Mouse (Mus musculus) intestine, embryonic 15.5 days (tissue): Measurements from ENCODE around the gene Mrgprh. TPM values are rescaled to one million over a fixed set of nuclear protein-coding genes. Genes with fewer than 3 reads are reported as not detected.
"Not testable (repeated sequence)": the region's sequence is repeated elsewhere in the genome, so short reads cannot be mapped to it uniquely, and the experiment has no call there.

ENCODE experiments used
- ATAC-seq: fragments of 200-750 bp; cut with Nextera tagmentation; 2 replicates; pipeline ENCODE4 v1.8.0; 2017; ENCODE audit warnings: moderate TSS enrichment, moderate library complexity
- H3K27ac ChIP-seq: fragments of 300-500 bp; sonication (generic); 2 replicates; pipeline ENCODE4 v1.5.1; 2015; ENCODE audit warnings: mild to moderate bottlenecking, inconsistent platforms
- H3K27me3 ChIP-seq: fragments of 300-500 bp; sonication (generic); replicated peaks from 2 replicates; pipeline ENCODE4 v1.6.1; 2015; ENCODE audit warnings: inconsistent platforms
- H3K36me3 ChIP-seq: fragments of 300-500 bp; sonication (generic); 2 replicates; pipeline ENCODE4 v1.6.1; 2015; ENCODE audit warnings: inconsistent platforms
- H3K4me1 ChIP-seq: fragments of 300-500 bp; sonication (generic); replicated peaks from 2 replicates; pipeline ENCODE4 v1.6.1; 2015; ENCODE audit warnings: inconsistent platforms
- H3K4me2 ChIP-seq: fragments of 300-500 bp; sonication (generic); replicated peaks from 2 replicates; pipeline ENCODE4 v1.6.1; 2015; ENCODE audit warnings: mild to moderate bottlenecking, inconsistent platforms
- H3K4me3 ChIP-seq: fragments of 300-500 bp; sonication (generic); replicated peaks from 2 replicates; pipeline ENCODE4 v1.5.1; 2015; ENCODE audit warnings: inconsistent platforms
- H3K9ac ChIP-seq: fragments of 300-500 bp; sonication (generic); 2 replicates; pipeline ENCODE4 v1.6.1; 2015; ENCODE audit warnings: inconsistent platforms
- H3K9me3 ChIP-seq: fragments of 300-500 bp; sonication (generic); 2 replicates; pipeline ENCODE4 v1.6.1; 2016; ENCODE audit warnings: inconsistent platforms
- WGBS: fragments of 180-500 bp; shearing (Covaris S2); methylation state at CpG from one replicate; pipeline ENCODE4 v1.1.7; 2015; 5-methylcytosine and 5-hydroxymethylcytosine counted together
- polyA plus RNA-seq: library from polyadenylated mRNA; unstranded; fragments of >200 nt; fragmentation: Nextera tagmentation; extraction: Ambion mirVana; gene quantifications from 2 replicates; pipeline ENCODE4 v1.2.1, GENCODE M21; 2015

The Mrgprh gene
- polyA plus RNA-seq, 1 experiment from 2014 or later: not detected

DNA sequence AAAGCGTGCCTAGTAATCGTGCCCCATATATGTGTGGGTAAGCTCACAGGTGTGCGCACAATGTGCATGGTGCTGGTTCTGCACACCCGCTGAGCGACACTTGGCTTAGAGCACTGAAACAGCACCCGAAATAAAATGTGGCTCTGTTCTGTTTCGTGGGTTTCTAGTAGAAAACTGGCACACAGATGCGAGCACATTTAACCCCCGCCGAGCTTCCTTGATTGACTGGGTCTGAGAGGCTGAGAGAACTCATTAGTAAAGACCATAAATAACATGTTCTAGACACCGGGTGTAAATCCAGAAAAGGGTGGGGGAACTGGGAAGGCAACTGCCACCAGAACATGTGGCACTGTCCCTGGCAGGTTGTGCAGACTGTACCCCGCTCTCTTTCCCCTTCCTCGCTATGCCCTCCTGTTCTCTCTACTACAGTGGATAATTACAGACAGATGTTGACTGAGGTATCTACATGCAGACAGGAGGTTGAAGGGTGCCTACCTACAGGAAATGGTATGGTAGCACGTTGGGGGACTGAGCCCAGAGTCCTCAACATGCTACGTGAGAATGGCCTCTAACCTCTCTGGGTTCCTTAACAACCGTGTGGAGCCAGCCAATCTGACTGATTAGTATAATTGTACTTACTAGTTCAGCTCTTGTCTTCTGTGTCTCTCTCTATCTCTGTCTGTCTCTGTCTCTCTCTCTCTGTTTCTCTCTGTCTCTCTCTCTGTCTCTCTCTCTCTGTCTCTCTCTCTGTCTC, 3.4 kb upstream of the Mrgprh start:
- H3K4me2 ChIP-seq: no peak overlapping the region
- no peak overlapping the region for H3K27ac ChIP-seq
- H3K4me1 ChIP-seq: peaks cover 2% of the 10 kb centered on the region; the same call in 1 of the 2 replicates
- WGBS: 65% methylated on average over 16 of the region's 16 CpGs
- H3K27me3 ChIP-seq: no peaks in the 10 kb centered on the region
- H3K9me3 ChIP-seq: no peaks in the 10 kb centered on the region
- ATAC-seq: no peak
- H3K9ac ChIP-seq: no peak overlapping the region
- H3K36me3 ChIP-seq: no peaks in the 10 kb centered on the region
- no peak overlapping the region for H3K4me3 ChIP-seq

DNA sequence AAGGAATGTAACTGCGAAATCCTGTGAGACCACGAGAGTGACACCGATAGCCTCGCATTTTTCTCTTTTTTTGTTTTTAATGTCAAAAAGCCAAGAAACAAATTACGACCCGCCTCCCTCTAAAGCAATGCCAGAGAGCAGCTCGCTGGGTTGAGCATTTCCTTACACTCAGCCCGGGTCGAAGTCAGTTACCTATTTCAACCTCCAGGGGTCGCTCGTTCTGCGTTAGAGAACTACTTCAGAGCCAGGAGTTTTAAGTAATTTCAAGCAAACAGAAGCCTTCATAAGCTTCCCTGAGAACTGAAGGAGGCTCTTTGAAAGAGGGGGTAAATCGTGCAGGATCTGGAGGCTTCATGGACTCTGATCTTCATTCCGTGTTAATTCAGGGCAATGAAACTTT, 4.3 kb downstream of the Mrgprh start:
- peak; percentile 86 for ATAC-seq
- 2% methylated on average over 14 of the region's 14 CpGs for WGBS
- no peaks in the 10 kb centered on the region for H3K36me3 ChIP-seq
- peak overlapping the region; percentile 50 for H3K4me2 ChIP-seq
- H3K27ac ChIP-seq: no peak overlapping the region
- no peak overlapping the region for H3K4me3 ChIP-seq
- 0 out of 2 replicates have a peak overlapping the region, but pooled peaks have one; percentile 9 for H3K9ac ChIP-seq
- H3K9me3 ChIP-seq: no peaks in the 10 kb centered on the region
- H3K27me3 ChIP-seq: no peaks in the 10 kb centered on the region
- no peaks in the 10 kb centered on the region for H3K4me1 ChIP-seq

DNA sequence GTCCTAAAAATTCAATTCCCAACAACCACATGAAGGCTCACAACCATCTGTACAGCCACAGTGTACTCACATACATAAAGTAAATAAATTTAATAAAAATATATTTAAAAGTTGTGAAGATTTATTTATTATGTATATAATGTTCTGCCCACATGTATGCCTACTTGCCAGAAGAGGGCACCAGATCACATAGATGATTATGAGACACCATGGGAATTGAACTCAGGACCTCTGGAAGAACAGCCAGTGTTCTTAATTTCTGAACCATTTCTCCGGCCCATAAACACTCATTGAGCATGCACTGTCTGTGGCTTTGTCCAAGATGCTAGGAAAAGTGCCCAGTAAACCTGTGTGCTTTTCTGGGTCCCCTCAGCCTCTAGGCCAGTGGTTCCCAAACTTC, 5.4 kb downstream of the Mrgprh start:
- 94% methylated on average over 1 of the region's 1 CpGs for WGBS
- Histone ChIP-seq H3K4me1 (no peaks in the 10 kb centered on the region), H3K9ac (no peak overlapping the region), H3K36me3 (no peaks in the 10 kb centered on the region), H3K27me3 (no peaks in the 10 kb centered on the region), H3K9me3 (no peaks in the 10 kb centered on the region), H3K4me2 (no peak overlapping the region), H3K27ac (no peak overlapping the region), H3K4me3 (no peak overlapping the region)
- no peak for ATAC-seq

DNA sequence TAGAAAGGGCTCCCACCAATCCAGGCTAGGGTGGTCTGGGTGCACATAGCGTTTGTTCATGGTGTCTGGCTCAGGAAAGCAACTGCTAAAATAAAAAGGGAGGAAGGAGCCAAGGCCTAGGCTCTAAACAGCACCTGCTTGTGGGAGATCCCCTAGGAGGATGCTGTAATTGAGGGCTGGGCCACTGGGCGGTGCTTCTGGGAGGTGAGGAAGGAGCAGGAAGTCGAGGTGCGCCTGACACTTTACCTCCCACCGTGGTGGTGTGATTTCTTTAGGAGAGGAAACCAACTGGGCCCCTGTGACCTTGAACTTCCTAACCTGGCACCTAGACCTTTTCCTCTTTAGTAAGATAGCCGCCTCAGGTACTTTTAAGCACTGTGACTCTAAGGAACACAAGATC, 10.8 kb downstream of the Mrgprh start:
- Histone ChIP-seq H3K27me3 (no peaks in the 10 kb centered on the region), H3K36me3 (no peaks in the 10 kb centered on the region), H3K4me3 (no peak overlapping the region), H3K9me3 (no peaks in the 10 kb centered on the region), H3K27ac (no peak overlapping the region), H3K9ac (no peak overlapping the region), H3K4me2 (no peak overlapping the region), H3K4me1 (peaks cover 4% of the 10 kb centered on the region; the same call in 1 of the 2 replicates)
- 43% methylated on average over 6 of the region's 6 CpGs for WGBS
- ATAC-seq: peak; percentile 55; the same call in 1 of the 2 replicates

DNA sequence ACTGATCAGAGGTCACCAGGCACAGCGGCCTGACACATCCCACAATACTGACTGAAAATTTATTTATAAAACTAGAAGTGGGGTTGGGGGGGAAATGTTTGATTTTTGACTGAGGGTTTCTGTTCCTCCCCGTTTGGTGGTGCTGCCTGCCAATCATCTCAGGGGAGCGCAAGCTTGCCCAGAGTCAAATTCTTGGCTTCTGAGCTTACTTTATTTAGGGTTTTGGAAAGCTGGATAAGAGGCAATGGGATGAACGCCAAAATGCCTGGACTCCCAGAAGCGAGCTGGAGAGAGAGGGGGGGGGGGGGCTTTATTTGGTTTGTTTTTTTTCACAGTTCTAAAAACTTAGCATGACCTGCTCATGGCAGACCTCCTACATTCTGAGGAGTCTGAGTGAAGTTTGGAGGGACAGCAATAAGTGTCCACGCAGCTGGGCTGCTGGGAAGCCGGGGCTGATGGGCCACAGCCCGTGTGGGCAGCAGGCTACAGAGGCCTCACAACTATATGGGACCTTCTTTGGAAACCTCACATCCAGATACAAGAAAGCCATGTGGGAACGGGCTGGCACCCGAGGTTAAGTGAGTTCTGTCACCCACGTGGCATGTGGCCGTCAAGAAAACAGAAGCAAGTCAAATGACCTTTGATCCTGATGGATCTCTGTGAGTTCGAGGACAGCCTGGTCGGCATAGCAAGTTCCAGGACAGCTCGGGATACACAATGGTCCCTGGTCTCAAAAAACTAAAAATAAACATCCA, 11.4 kb downstream of the Mrgprh start:
- 0 out of 2 replicates have a peak, but pooled peaks have one; percentile 11 for ATAC-seq
- H3K27ac ChIP-seq: 0 out of 2 replicates have a peak overlapping the region, but pooled peaks have one; percentile 7

DNA sequence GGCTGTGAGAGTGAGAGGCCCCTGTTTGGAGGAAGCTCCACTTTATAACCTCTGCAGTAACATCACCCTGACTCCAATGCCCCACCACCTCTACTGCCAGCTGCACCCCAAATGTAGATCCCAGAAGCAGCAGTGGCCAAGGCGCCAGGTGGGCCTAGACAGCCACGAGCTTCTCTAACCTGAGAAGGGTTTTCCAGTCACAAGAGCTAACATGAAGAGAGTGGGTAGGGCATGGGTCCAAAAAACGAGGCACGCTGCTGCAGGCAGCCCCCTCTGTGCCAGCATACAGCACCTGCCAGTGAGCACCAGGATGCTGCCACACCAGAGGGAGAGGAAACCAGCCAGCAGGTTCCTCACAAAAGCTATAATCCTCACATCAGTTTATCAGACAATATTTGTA, 15.2 kb downstream of the Mrgprh start:
- H3K4me1 ChIP-seq: peaks cover 4% of the 10 kb centered on the region; the same call in 1 of the 2 replicates
- no peak overlapping the region for H3K4me3 ChIP-seq
- H3K9ac ChIP-seq: no peak overlapping the region
- 96% methylated on average over 4 of the region's 4 CpGs for WGBS
- H3K27ac ChIP-seq: no peak overlapping the region
- ATAC-seq: no peak
- no peaks in the 10 kb centered on the region for H3K9me3 ChIP-seq
- no peaks in the 10 kb centered on the region for H3K36me3 ChIP-seq
- no peaks in the 10 kb centered on the region for H3K27me3 ChIP-seq
- H3K4me2 ChIP-seq: no peak overlapping the region

More for the DNA sequence above, 11.4 kb downstream of the Mrgprh start:
- H3K4me3 ChIP-seq: no peak overlapping the region
- WGBS: 65% methylated on average over 15 of the region's 15 CpGs
- H3K27me3 ChIP-seq: no peaks in the 10 kb centered on the region
- no peak overlapping the region for H3K9ac ChIP-seq
- H3K36me3 ChIP-seq: no peaks in the 10 kb centered on the region
- no peak overlapping the region for H3K4me2 ChIP-seq
- no peaks in the 10 kb centered on the region for H3K9me3 ChIP-seq
- peaks cover 4% of the 10 kb centered on the region; the same call in 1 of the 2 replicates for H3K4me1 ChIP-seq

DNA sequence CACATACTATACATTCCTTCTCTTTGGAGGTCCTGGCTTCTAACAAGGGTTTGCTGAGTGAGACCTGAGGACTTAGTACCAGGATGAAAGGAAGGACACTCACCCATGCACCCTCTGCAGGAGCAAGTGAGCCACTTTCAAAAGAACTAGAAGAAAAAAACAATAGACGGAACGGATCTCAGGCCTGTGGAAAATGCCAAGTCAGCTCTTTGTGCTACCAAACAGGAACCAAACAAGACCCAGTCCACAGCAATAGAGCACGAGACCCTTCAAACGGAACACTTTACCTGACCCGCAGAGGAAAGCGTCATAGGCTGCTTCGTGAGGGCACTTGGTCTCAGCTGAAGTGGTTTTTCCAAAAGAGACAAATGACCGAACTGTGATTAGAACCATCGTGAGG, 16.2 kb downstream of the Mrgprh start:
- Histone ChIP-seq H3K4me1 (no peaks in the 10 kb centered on the region), H3K4me2 (no peak overlapping the region), H3K9ac (no peak overlapping the region), H3K36me3 (no peaks in the 10 kb centered on the region), H3K4me3 (no peak overlapping the region), H3K9me3 (no peaks in the 10 kb centered on the region), H3K27ac (no peak overlapping the region), H3K27me3 (no peaks in the 10 kb centered on the region)
- no peak for ATAC-seq
- 88% methylated on average over 9 of the region's 9 CpGs for WGBS

DNA sequence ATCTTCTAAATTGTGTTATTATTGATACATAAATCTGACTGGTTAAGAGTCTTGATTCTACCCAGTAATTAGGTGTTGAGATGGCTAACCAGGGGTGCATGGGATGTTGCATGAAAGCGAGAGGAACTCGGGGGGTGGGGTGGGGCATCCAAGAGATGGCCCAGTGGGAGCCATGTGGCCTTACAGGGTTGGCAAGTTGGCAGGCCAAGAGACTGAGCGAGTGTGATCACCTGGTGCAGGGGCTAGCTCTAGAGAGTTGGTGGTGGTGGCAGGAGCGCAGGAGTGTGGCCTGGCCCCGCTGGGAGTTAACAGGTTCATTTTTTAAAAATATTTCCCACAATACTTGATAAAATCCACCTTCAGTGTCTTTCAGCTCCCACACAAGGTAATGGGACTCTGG, 21.8 kb downstream of the Mrgprh start:
- WGBS: 87% methylated on average over 5 of the region's 5 CpGs
- H3K9ac ChIP-seq: no peak overlapping the region
- H3K27me3 ChIP-seq: no peaks in the 10 kb centered on the region
- H3K27ac ChIP-seq: no peak overlapping the region
- no peak overlapping the region for H3K4me3 ChIP-seq
- H3K4me2 ChIP-seq: no peak overlapping the region
- no peaks in the 10 kb centered on the region; the same call in 1 of the 2 replicates for H3K4me1 ChIP-seq
- H3K9me3 ChIP-seq: no peaks in the 10 kb centered on the region
- ATAC-seq: 0 out of 2 replicates have a peak, but pooled peaks have one; percentile 41
- H3K36me3 ChIP-seq: 0 out of 2 replicates have a peak, but pooled peaks cover 3% of the 10 kb centered on the region

DNA sequence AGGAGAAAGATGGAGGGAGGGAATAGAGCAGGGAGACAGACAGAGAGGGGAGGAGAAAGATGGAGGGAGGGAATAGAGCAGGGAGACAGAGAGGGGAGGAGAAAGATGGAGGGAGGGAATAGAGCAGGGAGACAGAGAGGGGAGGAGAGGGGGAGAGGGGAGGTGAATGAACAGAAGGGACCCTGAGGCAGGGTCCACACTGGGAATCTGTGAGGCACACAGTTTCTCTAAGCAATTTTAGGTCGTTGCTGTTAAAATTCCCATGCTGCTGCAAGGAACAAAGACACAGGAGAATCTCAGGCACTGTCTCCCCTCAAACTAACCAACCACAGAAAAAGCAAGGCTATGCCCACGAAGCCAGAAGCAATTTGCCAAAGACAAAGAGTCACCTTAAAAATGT, 22.8 kb downstream of the Mrgprh start:
- not testable (repeated sequence) for H3K36me3 ChIP-seq, H3K4me1 ChIP-seq, H3K9ac ChIP-seq, H3K27me3 ChIP-seq, H3K27ac ChIP-seq, H3K4me2 ChIP-seq, H3K4me3 ChIP-seq, ATAC-seq, H3K9me3 ChIP-seq
- whole genome bisulfite sequencing: 33% methylated on average over 2 of the region's 2 CpGs

DNA sequence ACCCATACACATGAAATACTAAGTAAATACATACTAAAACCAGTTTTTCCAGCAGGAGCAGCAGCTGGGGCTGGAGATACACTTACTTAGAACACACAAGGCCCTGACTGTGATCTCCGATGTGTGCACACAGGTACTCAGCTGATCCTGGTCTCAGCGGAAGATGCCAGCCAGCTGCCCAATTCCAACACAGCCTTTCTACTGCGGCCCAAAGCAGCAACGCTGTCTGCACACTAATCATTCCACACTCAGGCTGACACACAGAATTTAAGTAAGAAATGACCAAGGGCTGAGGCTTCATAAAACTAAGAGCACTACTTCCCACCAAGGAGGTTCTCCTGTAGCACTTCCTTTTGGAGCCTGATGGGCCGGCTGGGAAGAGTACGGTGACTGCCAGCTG, 26.5 kb downstream of the Mrgprh start:
- 95% methylated on average over 6 of the region's 6 CpGs for WGBS
- ATAC-seq: no peak
- Histone ChIP-seq H3K4me2 (no peak overlapping the region), H3K27me3 (no peaks in the 10 kb centered on the region), H3K27ac (no peak overlapping the region), H3K9ac (no peak overlapping the region), H3K36me3 (0 out of 2 replicates have a peak, but pooled peaks cover 3% of the 10 kb centered on the region), H3K4me1 (peaks cover 2% of the 10 kb centered on the region; the same call in 1 of the 2 replicates), H3K9me3 (no peaks in the 10 kb centered on the region), H3K4me3 (no peak overlapping the region)

DNA sequence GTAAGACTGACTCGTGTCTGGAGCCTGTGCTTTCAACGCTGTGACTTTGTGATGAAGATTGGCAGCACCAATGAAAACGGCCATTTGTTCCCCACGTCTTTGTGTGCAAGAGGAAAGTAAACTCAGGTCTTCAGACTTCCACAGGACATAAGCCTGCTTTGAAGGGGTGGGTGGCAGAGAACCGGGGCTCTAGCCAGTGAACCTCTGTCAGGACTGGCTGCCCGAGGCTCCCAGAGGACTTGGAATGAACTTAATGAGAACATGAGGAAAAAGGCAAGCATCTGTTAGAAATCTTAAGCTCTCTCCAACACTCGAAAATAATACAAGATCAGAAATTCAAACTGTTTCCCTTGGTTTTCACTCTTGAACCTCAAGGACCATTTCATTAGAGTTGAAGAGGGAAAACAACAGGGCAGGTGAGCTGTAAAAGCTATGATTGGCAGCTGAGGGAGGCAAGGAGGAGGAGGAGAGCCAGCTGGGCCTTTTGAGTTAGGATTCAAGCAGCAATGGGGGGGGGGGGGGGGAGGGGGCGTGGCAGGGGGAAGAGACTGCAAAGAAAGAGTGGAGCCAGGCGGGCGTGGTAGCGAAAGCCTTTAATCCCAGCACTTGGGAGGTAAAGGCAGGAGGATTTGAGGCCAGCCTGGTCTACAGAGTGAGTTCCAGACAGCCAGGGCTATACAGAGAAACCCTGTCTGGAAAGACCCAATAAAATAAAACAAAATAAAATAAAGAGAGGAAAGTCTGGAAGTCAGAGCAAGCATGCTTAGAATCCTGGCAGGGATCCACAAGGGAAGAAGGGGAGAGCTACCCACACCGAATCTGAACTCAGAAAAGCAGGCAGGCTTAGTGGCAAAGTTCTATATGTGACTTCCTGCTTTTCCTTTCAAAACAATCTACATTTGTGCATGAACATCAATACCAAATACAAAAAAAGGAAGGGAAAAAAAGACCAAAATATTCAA, 27.8 kb downstream of the Mrgprh start:
- Histone ChIP-seq H3K27ac (0 out of 2 replicates have a peak overlapping the region, but pooled peaks have one; percentile 17), H3K4me2 (no peak overlapping the region), H3K4me1 (0 out of 2 replicates have a peak, but pooled peaks cover 2% of the 10 kb centered on the region), H3K36me3 (0 out of 2 replicates have a peak, but pooled peaks cover 3% of the 10 kb centered on the region), H3K9me3 (no peaks in the 10 kb centered on the region), H3K27me3 (no peaks in the 10 kb centered on the region), H3K4me3 (no peak overlapping the region), H3K9ac (no peak overlapping the region)
- 0 out of 2 replicates have a peak, but pooled peaks have one; percentile 20 for ATAC-seq
- 53% methylated on average over 11 of the region's 12 CpGs for WGBS
